Mouse (Mus musculus): ENCODE data around the gene Ntm. TPM values are rescaled to one million over a fixed set of nuclear protein-coding genes. Genes with fewer than 3 reads are reported as not detected.

The Ntm gene
- total and polyA plus RNA-seq, 3 experiments: not detected

GRCm38 (mm10) chr9:29750371-29751014 is 212.4 kb downstream of the Ntm start:
- Histone ChIP-seq H3K4me1 (ENCODE audit: control insufficient read depth in 1 of 2, insufficient read depth in 2 of 2, low read length in 2 of 2) (no peaks in the 10 kb centered on the region), H3K4me3 (ENCODE audit: control insufficient read depth in 1 of 2, insufficient read depth in 1 of 2, low read depth in 2 of 2, low read length in 2 of 2) (no peak overlapping the region), H3K36me3 (ENCODE audit: control insufficient read depth in 1 of 2, insufficient read depth in 2 of 2, low read length in 2 of 2) (no peaks in the 10 kb centered on the region), H3K9me3 (replicated peaks; ENCODE audit: insufficient read depth, low read length) (no peaks in the 10 kb centered on the region), H3K27me3 (ENCODE audit: control insufficient read depth in 1 of 2, insufficient read depth in 2 of 2, low read length in 2 of 2) (no peaks in the 10 kb centered on the region), H3K9ac (ENCODE audit: control insufficient read depth, low read depth, low read length, poor library complexity, severe bottlenecking) (no peak overlapping the region), H3K27ac (ENCODE audit: control insufficient read depth, low read depth, low read length) (no peak overlapping the region), H3K79me2 (ENCODE audit: control insufficient read depth, insufficient read depth, low read length, poor library complexity) (no peaks in the 10 kb centered on the region)
- no peak for DNase-seq (ENCODE audit: low read depth, low spot score)
- TF ChIP-seq ZMIZ1 (IDR thresholded peaks at IDR 0.05; ENCODE audit: low read depth, low read length) (no peak), MEF2A (IDR thresholded peaks at IDR 0.05; ENCODE audit: extremely low read depth, insufficient replicate concordance, low read depth, low read length, poor library complexity, severe bottlenecking) (no peak), EP300 (IDR thresholded peaks at IDR 0.05; ENCODE audit: low read depth in 1 of 2, low read length in 2 of 2) (no peak), SIN3A (IDR thresholded peaks at IDR 0.05; ENCODE audit: low read length) (no peak), ZNF384 (IDR thresholded peaks at IDR 0.05; ENCODE audit: low read depth, low read length) (no peak), POLR2AphosphoS2 (IDR thresholded peaks at IDR 0.05; ENCODE audit: low read length) (no peak), HCFC1 (IDR thresholded peaks at IDR 0.05; ENCODE audit: low read depth, low read length) (no peak), MAX (IDR thresholded peaks at IDR 0.05; ENCODE audit: low read length) (no peak), USF2 (IDR thresholded peaks at IDR 0.05; ENCODE audit: borderline replicate concordance in 1 of 2, insufficient read depth in 1 of 2, low read depth in 1 of 2, low read length in 2 of 2) (no peak), MYC (IDR thresholded peaks at IDR 0.05; ENCODE audit: low read depth, low read length) (no peak), KAT2A (conservative IDR thresholded peaks at IDR 0.05; ENCODE audit: low read depth, low read length) (no peak), CHD1 (IDR thresholded peaks at IDR 0.05; ENCODE audit: low read depth, low read length) (no peak), ETS1 (IDR thresholded peaks at IDR 0.05; ENCODE audit: low read depth, low read length) (no peak), GATA1 (IDR thresholded peaks at IDR 0.05; ENCODE audit: low read depth, low read length) (no peak), TBP (IDR thresholded peaks at IDR 0.05; ENCODE audit: low read depth, low read length) (no peak)

- no peaks in the 10 kb centered on the region for H3K36me3 ChIP-seq (ENCODE audit: control insufficient read depth in 1 of 2, insufficient read depth in 2 of 2, low read length in 2 of 2)
- H3K27me3 ChIP-seq (ENCODE audit: control insufficient read depth in 1 of 2, insufficient read depth in 2 of 2, low read length in 2 of 2): no peaks in the 10 kb centered on the region
- H3K27ac ChIP-seq (ENCODE audit: control insufficient read depth, low read depth, low read length): no peak overlapping the region
- no peak for DNase-seq (ENCODE audit: low read depth, low spot score)
- H3K9me3 ChIP-seq (replicated peaks; ENCODE audit: insufficient read depth, low read length): no peaks in the 10 kb centered on the region
- no peak for TF ChIP-seq TBP (IDR thresholded peaks at IDR 0.05; ENCODE audit: low read depth, low read length)
- no peak for TF ChIP-seq ZC3H11A (IDR thresholded peaks at IDR 0.05; ENCODE audit: low read depth, low read length)
- no peak for TF ChIP-seq MYC (IDR thresholded peaks at IDR 0.05; ENCODE audit: low read depth, low read length)
- H3K4me1 ChIP-seq (ENCODE audit: control insufficient read depth in 1 of 2, insufficient read depth in 2 of 2, low read length in 2 of 2): no peaks in the 10 kb centered on the region
- no peak overlapping the region for H3K4me3 ChIP-seq (ENCODE audit: control insufficient read depth in 1 of 2, insufficient read depth in 1 of 2, low read depth in 2 of 2, low read length in 2 of 2)
- H3K9ac ChIP-seq (ENCODE audit: control insufficient read depth, low read depth, low read length, poor library complexity, severe bottlenecking): no peak overlapping the region
- H3K79me2 ChIP-seq (ENCODE audit: control insufficient read depth, insufficient read depth, low read length, poor library complexity): no peaks in the 10 kb centered on the region
Measured at GRCm38 (mm10) chr9:29748070-29748469, 214.9 kb downstream of the Ntm start.

All from MEL (cell line).